Mouse (Mus musculus) megakaryocyte, embryonic 14.5 days (primary cell): Measurements from ENCODE around the gene Rpl11.

Experiments used
- FLI1 ChIP-seq: IDR thresholded peaks from 2 replicates; pipeline ENCODE4 v1.6.1; 2012; ENCODE audit warnings: low read length, inconsistent platforms, mixed read lengths
- GATA1 ChIP-seq: IDR thresholded peaks from 3 replicates; pipeline ENCODE4 v1.6.1; 2012; ENCODE audit warnings: mixed read lengths, low read length, inconsistent platforms, borderline replicate concordance

- TF ChIP-seq GATA1 (no peak), FLI1 (no peak)
Observed at GRCm38 (mm10) chr4:136050226-136050625, 3.0 kb downstream of the Rpl11 start.
